Mouse (Mus musculus) E14TG2a.4 (cell line): ENCODE results near the gene Foxo3.

ENCODE experiments used
- CTCF ChIP-seq: conservative IDR thresholded peaks from 2 replicates; pipeline ENCODE4 v1.5.1; 2014; ENCODE audit warnings: low read length
- NANOG ChIP-seq: IDR thresholded peaks from 2 replicates; pipeline ENCODE4 v1.6.1; 2014; ENCODE audit warnings: borderline replicate concordance, low read length, mixed read lengths
- POU5F1 ChIP-seq: IDR thresholded peaks from 2 replicates; pipeline ENCODE4 v1.6.1; 2014; ENCODE audit warnings: low read length, borderline replicate concordance

DNA sequence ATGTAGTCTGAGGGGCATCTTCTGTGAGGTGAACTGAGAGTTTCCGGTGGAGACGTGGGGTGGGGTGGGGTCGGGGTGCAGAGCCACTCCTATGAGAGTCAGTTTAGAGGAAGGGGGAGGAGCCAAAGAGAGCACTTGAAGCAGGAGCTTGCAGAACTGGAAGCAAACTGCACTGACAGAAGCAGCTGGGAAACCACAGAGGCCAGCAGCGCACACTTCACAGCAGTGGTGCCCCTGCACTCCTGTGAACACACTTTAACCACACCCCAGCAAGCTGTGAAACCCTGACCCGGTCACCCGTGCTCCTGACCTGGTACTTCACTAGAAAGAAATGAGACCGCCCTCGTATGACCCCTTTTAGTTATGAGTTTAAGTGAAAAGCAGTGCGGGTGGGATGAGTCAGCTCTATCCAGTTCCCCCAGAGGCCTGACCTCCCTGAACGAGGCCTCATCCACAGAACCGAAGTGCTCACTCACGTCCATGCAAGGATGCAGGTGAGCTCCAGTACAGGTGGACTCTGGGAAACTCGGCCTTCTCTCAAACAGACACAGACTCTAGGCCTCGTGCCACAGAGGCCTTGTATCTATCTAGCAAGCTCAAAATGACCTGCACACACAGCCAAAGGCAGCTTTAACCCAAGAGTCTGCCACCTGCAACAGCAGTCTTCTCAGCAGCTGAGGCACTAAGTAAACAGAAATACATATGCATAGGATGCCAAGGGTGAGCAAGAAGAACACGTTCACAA lies 7.1 kb downstream of the Foxo3 start:
- TF ChIP-seq CTCF (no peak), NANOG (no peak), POU5F1 (no peak)
